Mouse (Mus musculus) stomach, postnatal 0 days (tissue): ENCODE results near the gene Tmub1.

Experiments used
- CTCF ChIP-seq: IDR thresholded peaks from 2 replicates; pipeline ENCODE4 v1.5.1; 2016; ENCODE audit warnings: antibody characterized with exemption, low read depth, mild to moderate bottlenecking, moderate library complexity
- EP300 ChIP-seq: optimal IDR thresholded peaks from 2 replicates; pipeline ENCODE3; 2016; ENCODE audit warnings: antibody characterized with exemption

DNA sequence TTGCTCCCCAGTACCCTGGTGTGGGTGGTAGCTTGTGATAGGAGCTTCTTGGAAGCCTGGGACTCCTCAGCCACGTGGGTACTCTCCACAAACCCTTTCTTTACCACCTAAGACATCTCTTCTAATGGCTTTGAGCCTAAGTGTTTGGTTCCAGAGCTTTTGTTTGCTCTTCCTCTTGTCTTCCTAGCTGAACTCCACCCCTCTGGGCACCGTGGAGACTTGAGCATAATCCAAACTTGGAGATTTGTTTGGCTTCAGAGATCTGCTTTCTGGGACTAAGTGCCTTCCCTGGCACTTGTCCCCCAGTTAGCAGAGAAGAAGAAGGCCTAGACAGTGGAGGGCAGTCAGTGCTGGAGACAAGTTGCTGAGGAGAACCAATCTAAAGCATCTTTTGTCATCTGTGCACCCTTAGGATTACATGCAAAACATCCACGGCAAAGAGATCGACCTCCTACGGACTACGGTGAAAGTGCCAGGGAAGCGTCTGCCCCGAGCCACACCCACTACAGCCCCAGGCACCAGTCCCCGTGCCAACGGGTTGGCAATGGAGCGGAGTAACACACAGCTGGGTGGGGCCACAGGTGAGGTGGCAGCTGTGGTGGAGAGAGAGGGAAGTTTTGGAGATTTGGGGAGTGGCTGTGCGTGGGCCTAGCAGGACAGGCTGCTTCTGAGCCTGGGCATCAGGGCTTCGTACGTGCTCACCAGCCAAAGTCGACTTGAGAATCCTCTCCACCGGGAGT lies 45.1 kb upstream of the Tmub1 start:
- TF ChIP-seq CTCF (no peak), EP300 (no peak)
